In the genomic region with DNA sequence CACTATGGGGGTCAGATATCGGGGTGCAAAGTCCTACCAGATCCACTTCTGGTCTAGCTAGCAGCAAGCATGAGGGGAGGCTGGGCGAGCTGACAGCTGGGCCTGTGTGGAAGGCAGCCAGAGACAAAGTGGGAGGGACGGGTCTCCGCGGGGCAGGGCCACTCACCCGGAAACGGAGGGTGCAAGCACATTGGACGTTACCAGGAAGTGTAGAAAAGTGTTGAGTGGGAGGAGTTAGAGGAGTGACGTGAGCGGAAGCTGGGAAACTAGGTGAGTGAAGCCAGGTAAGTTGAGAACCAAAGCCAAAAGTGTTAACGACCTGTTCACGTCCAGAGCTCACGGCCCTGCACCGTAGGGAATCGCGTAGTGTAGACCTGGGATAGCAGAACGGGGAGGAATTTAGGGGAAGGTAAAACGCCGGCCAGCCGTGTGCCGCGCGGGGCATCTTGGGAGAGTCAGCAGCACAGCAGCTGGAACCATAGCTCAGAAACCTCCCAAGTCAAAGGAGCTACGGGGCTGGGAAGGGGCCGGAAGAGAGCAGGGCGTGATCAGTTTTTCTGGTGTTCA, we compare ENCODE assay signal across 8 mouse cellular contexts. TPM values are rescaled to one million over a fixed set of nuclear protein-coding genes. Genes with fewer than 3 reads are reported as not detected.
DNase-seq lines count a peak whose midpoint lies in the region; ATAC-seq and TF ChIP-seq lines count a peak whose summit lies in the region.

A gene (plus strand): TSS at position 237 of the 567 bp plus-strand sequence.

- H3K4me3 ChIP-seq in embryonic facial prominence, embryonic 13.5 days = peak within 1 kb of the TSS; percentile 66
- peak within 1 kb of the TSS; percentile 90 for H3K4me3 ChIP-seq in kidney, adult 2 months (ENCODE audit: insufficient read depth, low read depth, low read length)
- H3K4me3 ChIP-seq in limb, embryonic 12.5 days (replicated peaks) = peak within 1 kb of the TSS; percentile 54
- H3K4me3 ChIP-seq in midbrain, embryonic 15.5 days = peak within 1 kb of the TSS; percentile 60
- H3K4me3 ChIP-seq in spleen, adult 2 months (ENCODE audit: extremely low read depth, insufficient read depth, insufficient read length) = peak within 1 kb of the TSS; percentile 78

- H3K27me3 ChIP-seq in embryonic facial prominence, embryonic 13.5 days = no peaks in the 10 kb centered on the region
- H3K27me3 ChIP-seq in kidney, adult 2 months (replicated peaks; ENCODE audit: control insufficient read depth, insufficient read depth, low read length) = no peaks in the 10 kb centered on the region; the same call in 1 of the 2 replicates
- 0 out of 2 replicates have a peak, but pooled peaks cover 2% of the 10 kb centered on the region for H3K27me3 ChIP-seq in limb, embryonic 12.5 days
- no peaks in the 10 kb centered on the region for H3K27me3 ChIP-seq in midbrain, embryonic 15.5 days (replicated peaks)
- H3K27me3 ChIP-seq in spleen, adult 2 months (ENCODE audit: control insufficient read depth, insufficient read depth, low read length) = no peaks in the 10 kb centered on the region

- peak within 1 kb of the TSS; percentile 70 for H3K9ac ChIP-seq in embryonic facial prominence, embryonic 13.5 days
- H3K9ac ChIP-seq in limb, embryonic 12.5 days (replicated peaks) = peak within 1 kb of the TSS; percentile 48
- peak within 1 kb of the TSS; percentile 55 for H3K9ac ChIP-seq in midbrain, embryonic 15.5 days

- H3K27ac ChIP-seq in embryonic facial prominence, embryonic 13.5 days = peak within 1 kb of the TSS; percentile 90
- peak within 1 kb of the TSS; percentile 94 for H3K27ac ChIP-seq in kidney, adult 2 months (ENCODE audit: insufficient read depth, low read depth, low read length)
- peak within 1 kb of the TSS; percentile 88 for H3K27ac ChIP-seq in limb, embryonic 12.5 days
- peak within 1 kb of the TSS; percentile 80 for H3K27ac ChIP-seq in midbrain, embryonic 15.5 days
- H3K27ac ChIP-seq in spleen, adult 2 months (ENCODE audit: insufficient read depth, low read length) = peak within 1 kb of the TSS; percentile 95

- DNase-seq in 3134 (ENCODE audit: extremely low read depth, insufficient read length, low spot score) = peak; percentile 93
- DNase-seq in adrenal gland, postnatal 36 days = peak; percentile 94 to 95
- peak; percentile 96 to 97 for DNase-seq in heart, adult 18-20 months
- peak; percentile 98 for DNase-seq in kidney, adult 2 months
- peak; percentile 91 to 93 for DNase-seq in spleen, adult 2 months (ENCODE audit: low read depth in 1 of 2, low spot score in 2 of 2)

- peaks cover 10% of the 10 kb centered on the region for H3K36me3 ChIP-seq in embryonic facial prominence, embryonic 13.5 days
- no peaks in the 10 kb centered on the region for H3K36me3 ChIP-seq in kidney, adult 2 months (ENCODE audit: control insufficient read depth, insufficient read depth, low read length)
- H3K36me3 ChIP-seq in limb, embryonic 12.5 days = peaks cover 9% of the 10 kb centered on the region
- H3K36me3 ChIP-seq in midbrain, embryonic 15.5 days (replicated peaks) = no peaks in the 10 kb centered on the region
- H3K36me3 ChIP-seq in spleen, adult 2 months (ENCODE audit: control insufficient read depth, insufficient read depth, low read length) = peaks cover 7% of the 10 kb centered on the region

- no peaks in the 10 kb centered on the region for H3K9me3 ChIP-seq in embryonic facial prominence, embryonic 13.5 days
- H3K9me3 ChIP-seq in limb, embryonic 12.5 days = no peaks in the 10 kb centered on the region
- no peaks in the 10 kb centered on the region for H3K9me3 ChIP-seq in midbrain, embryonic 15.5 days

- peak within 1 kb of the TSS; percentile 67 for H3K4me2 ChIP-seq in embryonic facial prominence, embryonic 13.5 days
- peak within 1 kb of the TSS; percentile 61 for H3K4me2 ChIP-seq in limb, embryonic 12.5 days
- peak within 1 kb of the TSS; percentile 64 for H3K4me2 ChIP-seq in midbrain, embryonic 15.5 days

- peaks cover 7% of the 10 kb centered on the region for H3K4me1 ChIP-seq in embryonic facial prominence, embryonic 13.5 days
- no peaks in the 10 kb centered on the region for H3K4me1 ChIP-seq in kidney, adult 2 months (ENCODE audit: control insufficient read depth, insufficient read depth, low read length)
- peaks cover 6% of the 10 kb centered on the region; the same call in 1 of the 2 replicates for H3K4me1 ChIP-seq in limb, embryonic 12.5 days (replicated peaks)
- peaks cover 6% of the 10 kb centered on the region for H3K4me1 ChIP-seq in midbrain, embryonic 15.5 days
- H3K4me1 ChIP-seq in spleen, adult 2 months (ENCODE audit: control insufficient read depth, insufficient read depth, insufficient read length) = no peaks in the 10 kb centered on the region; the same call in 1 of the 2 replicates

- peak; percentile 100 for ATAC-seq in embryonic facial prominence, embryonic 13.5 days (ENCODE audit: insufficient number of reproducible peaks, insufficient read depth, low FRiP score, low TSS enrichment, low read depth)
- peak; percentile 100 for ATAC-seq in limb, embryonic 12.5 days (ENCODE audit: insufficient number of reproducible peaks, insufficient read depth, low FRiP score, low TSS enrichment, low read depth)
- ATAC-seq in midbrain, embryonic 15.5 days (replicated peaks) = peak; percentile 100

- TF ChIP-seq POLR2A in kidney, adult 2 months (IDR thresholded peaks at IDR 0.05; ENCODE audit: low read depth, low read length) = peak; percentile 60
- peak; percentile 83 for TF ChIP-seq POLR2A in spleen, adult 2 months (IDR thresholded peaks at IDR 0.05; ENCODE audit: low read depth, low read length)

- under 1% methylated on average over 26 of the region's 26 CpGs for WGBS in embryonic facial prominence, embryonic 13.5 days
- under 1% methylated on average over 26 of the region's 26 CpGs for WGBS in kidney, adult 2 months
- under 1% methylated on average over 26 of the region's 26 CpGs for WGBS in limb, embryonic 12.5 days
- under 1% methylated on average over 26 of the region's 26 CpGs for whole genome bisulfite sequencing in midbrain, embryonic 15.5 days
- under 1% methylated on average over 26 of the region's 26 CpGs for WGBS in spleen, adult 2 months

- TF ChIP-seq CTCF in kidney, adult 2 months (conservative IDR thresholded peaks at IDR 0.05; ENCODE audit: insufficient read depth, insufficient read length, low read depth, low read length) = no peak
- no peak for TF ChIP-seq CTCF in spleen, adult 2 months (IDR thresholded peaks at IDR 0.05; ENCODE audit: extremely low read depth, insufficient read depth, insufficient read length, insufficient replicate concordance)

RNA-seq across cellular contexts. Expression of the gene that starts here (rescaled TPM):
- 1 to 10 TPM; 7.3 TPM for total RNA-seq in adrenal gland, postnatal 36 days (2021)
- 15.0 and 16.3 TPM in 2 replicates for polyA plus RNA-seq in embryonic facial prominence, embryonic 13.5 days (2015; fragmentation: Nextera tagmentation; extraction: Ambion mirVana)
- total RNA-seq in heart, adult 18-20 months (2021) = 1 to 10 TPM; 5.9 to 6.9 TPM
- 0.64 and 1.1 TPM in 2 replicates for polyA plus RNA-seq in kidney, adult 2 months (2012; rRNA removed)
- polyA plus RNA-seq in limb, embryonic 12.5 days (2016; fragmentation: Nextera tagmentation; extraction: Ambion mirVana) = 15.4 and 16.3 TPM in 2 replicates
- 14.0 and 14.1 TPM in 2 replicates for polyA plus RNA-seq in midbrain, embryonic 15.5 days (2015; fragmentation: Nextera tagmentation; extraction: Ambion mirVana)
- 0.56 and 0.63 TPM in 2 replicates for polyA plus RNA-seq in spleen, adult 2 months (2012; rRNA removed)

Comparison
In these comparisons a context has a peak if more than half of its experiments do, and no peak if none do; other contexts are left out.
1. Peak in every context shown above with its lines: DNase-seq, ATAC-seq, H3K4me3 ChIP-seq and H3K27ac ChIP-seq.
2. Peak in DNase-seq, H3K4me3 ChIP-seq and H3K27ac ChIP-seq in spleen, adult 2 months; RNA of the gene not detected or under 1 TPM.